In genomic region chr7:83615815-83616214, GRCm38 (mm10) we compare ENCODE assay signal across 14 mouse cellular contexts. TPM values are rescaled to one million over a fixed set of nuclear protein-coding genes. Genes with fewer than 3 reads are reported as not detected.
DNase-seq lines count a peak whose midpoint lies in the region; TF ChIP-seq lines count a peak whose summit lies in the region.
"Had no signal": no experiment of that assay in that cellular context is flagged by ENCODE, and none has a peak within 500 bp of the region (broad histone marks: within the 10 kb centered on the region; RNA-seq: fewer than 3 reads in every experiment).

No protein-coding gene starts in this region.

- H3K36me3 ChIP-seq in heart, adult 2 months (ENCODE audit: control insufficient read depth, insufficient read depth, low read length) = no peaks in the 10 kb centered on the region
- H3K36me3 ChIP-seq in small intestine, adult 2 months (ENCODE audit: control insufficient read depth, insufficient read depth, low read length) = no peaks in the 10 kb centered on the region
- H3K36me3 ChIP-seq: limb, embryonic 15.5 days had no signal

- H3K4me1 ChIP-seq in heart, adult 2 months (ENCODE audit: control insufficient read depth, insufficient read depth, low read length) = no peaks in the 10 kb centered on the region
- peaks cover 5% of the 10 kb centered on the region; the same call in 1 of the 2 replicates for H3K4me1 ChIP-seq in small intestine, adult 2 months (ENCODE audit: control insufficient read depth, insufficient read depth, insufficient read length, low read length)

- no peak for TF ChIP-seq EP300 in heart, adult 2 months (IDR thresholded peaks at IDR 0.05; ENCODE audit: insufficient read depth, low read depth, low read length)

- H3K79me2 ChIP-seq in heart, adult 2 months (replicated peaks; ENCODE audit: control insufficient read depth, insufficient read depth, low read length) = no peaks in the 10 kb centered on the region

- TF ChIP-seq CTCF in heart, adult 2 months (IDR thresholded peaks at IDR 0.05) = peak; percentile 39
- peak; percentile 28; the same call in 1 of the 2 replicates for TF ChIP-seq CTCF in small intestine, adult 2 months (IDR thresholded peaks at IDR 0.05; ENCODE audit: extremely low read depth, insufficient read length, insufficient replicate concordance, low read depth, low read length)

- H3K27me3 ChIP-seq in heart, adult 2 months (ENCODE audit: control insufficient read depth, insufficient read depth, low read length) = no peaks in the 10 kb centered on the region
- no peaks in the 10 kb centered on the region for H3K27me3 ChIP-seq in small intestine, adult 2 months (ENCODE audit: control insufficient read depth, insufficient read depth, low read length)
- H3K27me3 ChIP-seq: limb, embryonic 15.5 days; Patski had no signal

- intact Hi-C loops in heart, adult 2 months (cut with DNase I) = no loop called here
- intact Hi-C loops in heart, postnatal 25 days (cut with DNase I) = no loop called here

- 80% methylated on average over 8 of the region's 8 CpGs for WGBS in heart, adult 2 months
- 88% methylated on average over 8 of the region's 8 CpGs for WGBS in small intestine, adult 2 months

- H3K9ac ChIP-seq in heart, adult 2 months (ENCODE audit: low read depth, low read length) = no peak overlapping the region
- H3K9ac ChIP-seq: limb, embryonic 15.5 days had no signal

- no peak overlapping the region for H3K4me3 ChIP-seq in heart, adult 2 months
- no peak overlapping the region for H3K4me3 ChIP-seq in small intestine, adult 2 months (ENCODE audit: low read depth, low read length)
- H3K4me3 ChIP-seq: limb, embryonic 15.5 days had no signal

- TF ChIP-seq POLR2A in heart, adult 2 months (IDR thresholded peaks at IDR 0.05; ENCODE audit: insufficient read depth, low read depth, low read length) = no peak
- TF ChIP-seq POLR2A in small intestine, adult 2 months (IDR thresholded peaks at IDR 0.05; ENCODE audit: low read depth, low read length) = no peak

- DNase-seq in heart, adult 2 months = no peak
- DNase-seq in heart, postnatal 25 days (ENCODE audit: low spot score) = no peak
- peak; percentile 23 to 43 for DNase-seq in spleen, postnatal 36 days (ENCODE audit: low spot score in 2 of 2)
- DNase-seq in spleen, postnatal 14 days (ENCODE audit: low spot score in 2 of 2) = no peak
- DNase-seq in ZHBTc4 (ENCODE audit: low read depth, low spot score) = peak; percentile 10
- no peak for DNase-seq in kidney, postnatal 25 days
- no peak for DNase-seq in layer of hippocampus, postnatal 36 days
- DNase-seq: adrenal gland, postnatal 10 days; heart, postnatal 10 days had no signal

- H3K27ac ChIP-seq in heart, adult 2 months = no peak overlapping the region
- H3K27ac ChIP-seq in small intestine, adult 2 months (ENCODE audit: insufficient read depth, low read depth, low read length) = no peak overlapping the region
- H3K27ac ChIP-seq: kidney, postnatal 0 days; limb, embryonic 15.5 days had no signal

RNA-seq across cellular contexts. Expression of gene Stard5, which starts 15.9 kb away (rescaled TPM):
- 1 to 10 TPM; 8.6 to 9.2 TPM for total RNA-seq in heart, adult 2 months (2021)
- polyA plus RNA-seq in heart, adult 2 months (2012; rRNA removed) = 6.7 and 9.6 TPM in 2 replicates
- 10 to 100 TPM; 11.0 to 11.9 TPM for total RNA-seq in heart, postnatal 25 days (2021)
- 2.5 and 4.9 TPM in 2 replicates for polyA plus RNA-seq in small intestine, adult 2 months (2012; rRNA removed)
- total RNA-seq in layer of hippocampus, postnatal 36 days (2021) = 10 to 100 TPM; 17.2 to 18.1 TPM

RNA-seq across cellular contexts. Expression of gene Tmc3, which starts 31.1 kb away (rescaled TPM):
- total RNA-seq in heart, adult 2 months (2021) = under 1 TPM in 1 of 2 experiments, not detected in 1; 0.11 TPM
- 0.08 and 0.44 TPM in 2 replicates for polyA plus RNA-seq in heart, adult 2 months (2012; rRNA removed)
- under 1 TPM; 0.11 to 0.13 TPM for total RNA-seq in heart, postnatal 25 days (2021)
- polyA plus RNA-seq in small intestine, adult 2 months (2012; rRNA removed) = 0.06 and 0.17 TPM in 2 replicates
- under 1 TPM; 0.22 to 0.23 TPM for total RNA-seq in layer of hippocampus, postnatal 36 days (2021)
- polyA plus RNA-seq: C2C12 had no signal

Comparison
In these comparisons a context has a peak if more than half of its experiments do, and no peak if none do; other contexts are left out.
1. DNase-seq: peak in spleen, postnatal 36 days (2 of 2) and ZHBTc4 (single experiment); none in heart, adult 2 months (0 of 2), heart, postnatal 25 days (single experiment), spleen, postnatal 14 days (0 of 2), kidney, postnatal 25 days (0 of 2) and layer of hippocampus, postnatal 36 days (0 of 2).